ENCODE assay signal across 9 mouse cellular contexts in genomic region chr9:15365856-15366255, GRCm38 (mm10). TPM values are rescaled to one million over a fixed set of nuclear protein-coding genes. Genes with fewer than 3 reads are reported as not detected.
A peak's percentile ranks its signal among the peaks of the same experiment; 100 is the strongest.
DNase-seq lines count a peak whose midpoint lies in the region; ATAC-seq and TF ChIP-seq lines count a peak whose summit lies in the region.
"Had no signal": no experiment of that assay in that cellular context is flagged by ENCODE, and none has a peak within 500 bp of the region (broad histone marks: within the 10 kb centered on the region; RNA-seq: fewer than 3 reads in every experiment).

No protein-coding gene starts in this region.

- TF ChIP-seq EP300 in stomach, postnatal 0 days (optimal IDR thresholded peaks at IDR 0.05), result no peak

- peak; percentile 63 for DNase-seq in heart, adult 11 months
- DNase-seq in heart, postnatal 14 days, result no peak
- no peak for DNase-seq in testis, postnatal 14 days (ENCODE audit: low spot score)
- no peak for DNase-seq in intestine, embryonic 14.5 days (ENCODE audit: low spot score)
- DNase-seq in stomach, postnatal 0 days (ENCODE audit: low spot score), result no peak
- DNase-seq in left cerebral cortex, postnatal 4 days, result no peak
- no peak for DNase-seq in urinary bladder, postnatal 25 days (ENCODE audit: low spot score)
- DNase-seq: liver, embryonic 13.5 days had no signal

- H3K27ac ChIP-seq in testis, adult 2 months (ENCODE audit: control insufficient read depth, insufficient read depth, low read depth, low read length), result no peak overlapping the region
- H3K27ac ChIP-seq in intestine, embryonic 14.5 days (ENCODE audit: low read depth), result no peak overlapping the region
- no peak overlapping the region for H3K27ac ChIP-seq in stomach, postnatal 0 days (replicated peaks)
- H3K27ac ChIP-seq: liver, embryonic 13.5 days had no signal

- intact Hi-C loops in heart, postnatal 14 days (cut with DNase I), result loop anchor here (2.0 to 10.0 kb wide), 4 partner anchors 56 to 519 kb away; partner anchors contain the start of gene Smco4
- intact Hi-C loops in left cerebral cortex, postnatal 4 days (cut with DNase I), result loop anchor here (2.0 to 5.0 kb wide), 2 partner anchors 126 to 315 kb away; partner anchors contain the start of gene Smco4

- no peak overlapping the region for H3K9ac ChIP-seq in intestine, embryonic 14.5 days (ENCODE audit: low read length)
- no peak overlapping the region for H3K9ac ChIP-seq in stomach, postnatal 0 days (ENCODE audit: low read length)
- H3K9ac ChIP-seq: liver, embryonic 13.5 days had no signal

- H3K36me3 ChIP-seq in testis, adult 2 months (ENCODE audit: control insufficient read depth, insufficient read depth, low read length), result no peaks in the 10 kb centered on the region
- H3K36me3 ChIP-seq in intestine, embryonic 14.5 days (ENCODE audit: control insufficient read depth, insufficient read depth, low read length), result no peaks in the 10 kb centered on the region
- H3K36me3 ChIP-seq in stomach, postnatal 0 days (ENCODE audit: control insufficient read depth, insufficient read depth, low read length), result no peaks in the 10 kb centered on the region
- H3K36me3 ChIP-seq: liver, embryonic 13.5 days had no signal

- no peaks in the 10 kb centered on the region for H3K9me3 ChIP-seq in intestine, embryonic 14.5 days (ENCODE audit: control insufficient read depth, low read length)
- no peaks in the 10 kb centered on the region for H3K9me3 ChIP-seq in stomach, postnatal 0 days (ENCODE audit: control insufficient read depth, low read length)
- H3K9me3 ChIP-seq: liver, embryonic 13.5 days had no signal

- 0 out of 2 replicates have a peak, but pooled peaks have one; percentile 12 for ATAC-seq in intestine, embryonic 14.5 days (replicated peaks; ENCODE audit: low FRiP score, low TSS enrichment, low read depth)
- no peak for ATAC-seq in stomach, postnatal 0 days (ENCODE audit: low FRiP score, low TSS enrichment)

- no peak overlapping the region for H3K4me2 ChIP-seq in intestine, embryonic 14.5 days (ENCODE audit: low read length)
- H3K4me2 ChIP-seq in stomach, postnatal 0 days (replicated peaks; ENCODE audit: low read depth), result no peak overlapping the region
- H3K4me2 ChIP-seq: liver, embryonic 13.5 days had no signal

- TF ChIP-seq POLR2A in testis, adult 2 months (IDR thresholded peaks at IDR 0.05; ENCODE audit: control insufficient read depth, low read depth, low read length), result no peak

- 94% methylated on average over 1 of the region's 1 CpGs for WGBS in intestine, embryonic 14.5 days
- 85% methylated on average over 1 of the region's 1 CpGs for WGBS in stomach, postnatal 0 days

- no peak for TF ChIP-seq CTCF in testis, adult 2 months (IDR thresholded peaks at IDR 0.05; ENCODE audit: control insufficient read depth, insufficient read depth, insufficient replicate concordance, low read depth, low read length)
- peak; percentile 71 for TF ChIP-seq CTCF in stomach, postnatal 0 days (IDR thresholded peaks at IDR 0.05; ENCODE audit: low read depth)

- no peaks in the 10 kb centered on the region for H3K4me1 ChIP-seq in testis, adult 2 months (ENCODE audit: control insufficient read depth, insufficient read depth, low read length)
- H3K4me1 ChIP-seq in intestine, embryonic 14.5 days (replicated peaks; ENCODE audit: control insufficient read depth, insufficient read depth, low read length), result no peaks in the 10 kb centered on the region
- no peaks in the 10 kb centered on the region for H3K4me1 ChIP-seq in stomach, postnatal 0 days (replicated peaks; ENCODE audit: control insufficient read depth, insufficient read depth)
- H3K4me1 ChIP-seq: liver, embryonic 13.5 days had no signal

- peak overlapping the region; percentile 52 for H3K4me3 ChIP-seq in testis, adult 2 months (ENCODE audit: control insufficient read depth, low read depth, low read length)
- no peak overlapping the region for H3K4me3 ChIP-seq in intestine, embryonic 14.5 days (ENCODE audit: low read depth, low read length)
- H3K4me3 ChIP-seq in stomach, postnatal 0 days (ENCODE audit: low read depth, low read length), result no peak overlapping the region
- H3K4me3 ChIP-seq: liver, embryonic 13.5 days had no signal

- no peaks in the 10 kb centered on the region for H3K27me3 ChIP-seq in testis, adult 2 months (ENCODE audit: control insufficient read depth, insufficient read depth, low read length)
- no peaks in the 10 kb centered on the region for H3K27me3 ChIP-seq in intestine, embryonic 14.5 days (replicated peaks; ENCODE audit: control insufficient read depth, insufficient read depth, low read length)
- no peaks in the 10 kb centered on the region for H3K27me3 ChIP-seq in stomach, postnatal 0 days (ENCODE audit: control insufficient read depth, insufficient read depth, low read length)

RNA-seq across cellular contexts. Expression of gene Cep295, which starts 8.3 kb away (rescaled TPM):
- 10 to 100 TPM in 1 of 2 experiments, 1 to 10 TPM in 1; 8.1 to 10.5 TPM for total RNA-seq in heart, postnatal 14 days (2021)
- 17.4 and 20.8 TPM in 2 replicates for polyA plus RNA-seq in testis, adult 2 months (2012; rRNA removed)
- 17.3 and 23.4 TPM in 2 replicates for polyA plus RNA-seq in intestine, embryonic 14.5 days (2014; fragmentation: Nextera tagmentation; extraction: Ambion mirVana)
- 4.4 and 4.6 TPM in 2 replicates for polyA plus RNA-seq in stomach, postnatal 0 days (2015; fragmentation: Nextera tagmentation; extraction: Ambion mirVana)
- total RNA-seq in left cerebral cortex, postnatal 4 days (2021), result 10 to 100 TPM; 31.7 to 33.5 TPM

RNA-seq across cellular contexts. Expression of gene 4931406C07Rik, which starts 59.6 kb away (rescaled TPM):
- total RNA-seq in heart, postnatal 14 days (2021), result 10 to 100 TPM in 1 of 2 experiments, 1 to 10 TPM in 1; 7.0 to 10.7 TPM
- 13.4 and 17.7 TPM in 2 replicates for polyA plus RNA-seq in testis, adult 2 months (2012; rRNA removed)
- polyA plus RNA-seq in intestine, embryonic 14.5 days (2014; fragmentation: Nextera tagmentation; extraction: Ambion mirVana), result 7.3 and 8.3 TPM in 2 replicates
- 6.6 and 6.7 TPM in 2 replicates for polyA plus RNA-seq in stomach, postnatal 0 days (2015; fragmentation: Nextera tagmentation; extraction: Ambion mirVana)
- total RNA-seq in left cerebral cortex, postnatal 4 days (2021), result 10 to 100 TPM; 29.3 to 31.1 TPM

RNA-seq across cellular contexts. Expression of gene Taf1d, which starts 59.8 kb away (rescaled TPM):
- total RNA-seq in heart, postnatal 14 days (2021), result 10 to 100 TPM; 30.0 to 41.7 TPM
- 15.1 and 16.8 TPM in 2 replicates for polyA plus RNA-seq in testis, adult 2 months (2012; rRNA removed)
- polyA plus RNA-seq in intestine, embryonic 14.5 days (2014; fragmentation: Nextera tagmentation; extraction: Ambion mirVana), result 85.9 and 87.5 TPM in 2 replicates
- 39.1 and 41.1 TPM in 2 replicates for polyA plus RNA-seq in stomach, postnatal 0 days (2015; fragmentation: Nextera tagmentation; extraction: Ambion mirVana)
- 10 to 100 TPM; 66.8 to 67.2 TPM for total RNA-seq in left cerebral cortex, postnatal 4 days (2021)
